ENCODE assay signal across 8 mouse cellular contexts in the genomic region with DNA sequence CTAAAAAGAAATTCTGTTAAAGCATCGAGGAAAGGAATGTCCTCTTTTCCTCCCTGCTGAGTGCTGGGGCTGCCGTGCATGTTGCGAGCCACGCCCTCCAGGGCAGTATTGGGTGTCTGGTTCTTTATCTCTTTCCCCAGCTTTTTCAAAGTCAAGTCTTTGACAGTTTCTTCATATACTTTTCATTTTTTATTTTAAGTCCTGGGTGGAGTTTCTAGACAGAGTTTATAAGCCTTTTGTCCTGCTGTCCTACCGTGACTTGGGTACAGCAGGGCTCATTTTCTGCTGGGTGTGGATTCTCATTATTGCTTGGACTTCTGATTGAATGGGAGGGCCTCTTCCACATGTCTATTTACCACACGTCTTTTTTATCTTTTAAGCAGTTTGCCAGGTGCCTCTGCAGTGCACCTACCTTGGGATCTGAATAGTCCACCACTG. TPM values are rescaled to one million over a fixed set of nuclear protein-coding genes. Genes with fewer than 3 reads are reported as not detected.
DNase-seq lines count a peak whose midpoint lies in the region; ATAC-seq and TF ChIP-seq lines count a peak whose summit lies in the region.

No protein-coding gene starts in this region.

- peak overlapping the region; percentile 77 for H3K4me2 ChIP-seq in limb, embryonic 14.5 days (replicated peaks; ENCODE audit: low read depth, low read length, severe bottlenecking)

- 44% methylated on average over 6 of the region's 6 CpGs for WGBS in limb, embryonic 14.5 days
- WGBS in spleen, adult 2 months = 53% methylated on average over 6 of the region's 6 CpGs

- H3K4me1 ChIP-seq in testis, adult 2 months (ENCODE audit: control insufficient read depth, insufficient read depth, low read length) = peaks cover 2% of the 10 kb centered on the region; the same call in 1 of the 2 replicates
- peaks cover 17% of the 10 kb centered on the region for H3K4me1 ChIP-seq in limb, embryonic 14.5 days (ENCODE audit: control insufficient read depth, insufficient read depth, low read length)
- H3K4me1 ChIP-seq in spleen, adult 2 months (ENCODE audit: control insufficient read depth, insufficient read depth, insufficient read length) = peaks cover 8% of the 10 kb centered on the region

- H3K4me3 ChIP-seq in testis, adult 2 months (ENCODE audit: control insufficient read depth, low read depth, low read length) = no peak overlapping the region
- peak overlapping the region; percentile 74; the same call in 1 of the 2 replicates for H3K4me3 ChIP-seq in limb, embryonic 14.5 days (replicated peaks; ENCODE audit: low read length)
- no peak overlapping the region for H3K4me3 ChIP-seq in spleen, adult 2 months (ENCODE audit: extremely low read depth, insufficient read depth, insufficient read length)

- peaks cover 3% of the 10 kb centered on the region for H3K36me3 ChIP-seq in testis, adult 2 months (ENCODE audit: control insufficient read depth, insufficient read depth, low read length)
- peaks cover 46% of the 10 kb centered on the region for H3K36me3 ChIP-seq in limb, embryonic 14.5 days (ENCODE audit: control insufficient read depth, insufficient read depth, low read length)
- peaks cover 18% of the 10 kb centered on the region for H3K36me3 ChIP-seq in spleen, adult 2 months (ENCODE audit: control insufficient read depth, insufficient read depth, low read length)

- peak; percentile 68 for DNase-seq in cerebellum, adult 9-10 months
- DNase-seq in cerebellum, postnatal 4 days (ENCODE audit: low spot score in 2 of 2) = no peak
- no peak for DNase-seq in testis, postnatal 14 days (ENCODE audit: low spot score)
- DNase-seq in limb, embryonic 14.5 days (ENCODE audit: low spot score) = no peak
- no peak for DNase-seq in spleen, adult 2 months (ENCODE audit: low read depth in 1 of 2, low spot score in 2 of 2)
- no peak for DNase-seq in testis, postnatal 10 days (ENCODE audit: low spot score)
- DNase-seq in urinary bladder, adult 2 months (ENCODE audit: low spot score) = no peak

- H3K27me3 ChIP-seq in testis, adult 2 months (ENCODE audit: control insufficient read depth, insufficient read depth, low read length) = no peaks in the 10 kb centered on the region
- no peaks in the 10 kb centered on the region for H3K27me3 ChIP-seq in limb, embryonic 14.5 days (ENCODE audit: control insufficient read depth, insufficient read depth, low read length)
- H3K27me3 ChIP-seq in spleen, adult 2 months (ENCODE audit: control insufficient read depth, insufficient read depth, low read length) = no peaks in the 10 kb centered on the region

- no peak for TF ChIP-seq CTCF in testis, adult 2 months (IDR thresholded peaks at IDR 0.05; ENCODE audit: control insufficient read depth, insufficient read depth, insufficient replicate concordance, low read depth, low read length)
- TF ChIP-seq CTCF in spleen, adult 2 months (IDR thresholded peaks at IDR 0.05; ENCODE audit: extremely low read depth, insufficient read depth, insufficient read length, insufficient replicate concordance) = no peak

- TF ChIP-seq POLR2A in testis, adult 2 months (IDR thresholded peaks at IDR 0.05; ENCODE audit: control insufficient read depth, low read depth, low read length) = no peak; the same call in 1 of the 2 replicates
- TF ChIP-seq POLR2A in limb, embryonic 14.5 days (IDR thresholded peaks at IDR 0.05; ENCODE audit: borderline replicate concordance, extremely low read depth, insufficient read depth, insufficient read length) = 0 out of 2 replicates have a peak, but pooled peaks have one; percentile 1
- no peak for TF ChIP-seq POLR2A in spleen, adult 2 months (IDR thresholded peaks at IDR 0.05; ENCODE audit: low read depth, low read length)

- no peak for ATAC-seq in limb, embryonic 14.5 days (ENCODE audit: low FRiP score, low read depth)

- peak overlapping the region; percentile 52 for H3K9ac ChIP-seq in limb, embryonic 14.5 days (ENCODE audit: low read depth, low read length, severe bottlenecking)

- no peaks in the 10 kb centered on the region for H3K9me3 ChIP-seq in limb, embryonic 14.5 days (ENCODE audit: control insufficient read depth, low read length)

- 0 out of 2 replicates have a peak overlapping the region, but pooled peaks have one; percentile 32 for H3K27ac ChIP-seq in testis, adult 2 months (ENCODE audit: control insufficient read depth, insufficient read depth, low read depth, low read length)
- H3K27ac ChIP-seq in limb, embryonic 14.5 days (replicated peaks; ENCODE audit: low read depth, low read length) = peak overlapping the region; percentile 70; the same call in 1 of the 2 replicates
- H3K27ac ChIP-seq in spleen, adult 2 months (ENCODE audit: insufficient read depth, low read length) = peak overlapping the region; percentile 75; the same call in 1 of the 2 replicates

RNA-seq across cellular contexts. Expression of a gene that starts 3.6 kb away (rescaled TPM):
- 100 and 104 TPM in 2 replicates for polyA plus RNA-seq in testis, adult 2 months (2012; rRNA removed)
- polyA plus RNA-seq in limb, embryonic 14.5 days (2012; rRNA removed) = 39.9 and 41.6 TPM in 2 replicates
- polyA plus RNA-seq in limb, embryonic 14.5 days (2014; fragmentation: Nextera tagmentation; extraction: Ambion mirVana) = 30.8 and 34.2 TPM in 2 replicates
- polyA plus RNA-seq in spleen, adult 2 months (2012; rRNA removed) = 26.1 and 27.1 TPM in 2 replicates
- 25.8 and 26.0 TPM in 2 replicates for polyA plus RNA-seq in urinary bladder, adult 2 months (2012; rRNA removed)

RNA-seq across cellular contexts. Expression of a gene that starts 3.7 kb away (rescaled TPM):
- 81.8 and 83.3 TPM in 2 replicates for polyA plus RNA-seq in testis, adult 2 months (2012; rRNA removed)
- polyA plus RNA-seq in limb, embryonic 14.5 days (2012; rRNA removed) = 62.7 and 62.9 TPM in 2 replicates
- polyA plus RNA-seq in limb, embryonic 14.5 days (2014; fragmentation: Nextera tagmentation; extraction: Ambion mirVana) = 68.0 and 70.3 TPM in 2 replicates
- polyA plus RNA-seq in spleen, adult 2 months (2012; rRNA removed) = 39.5 and 45.1 TPM in 2 replicates
- 77.9 and 90.8 TPM in 2 replicates for polyA plus RNA-seq in urinary bladder, adult 2 months (2012; rRNA removed)

RNA-seq across cellular contexts. Expression of a gene that starts 10.0 kb away (rescaled TPM):
- 158 and 171 TPM in 2 replicates for polyA plus RNA-seq in testis, adult 2 months (2012; rRNA removed)
- 157 and 189 TPM in 2 replicates for polyA plus RNA-seq in limb, embryonic 14.5 days (2012; rRNA removed)
- polyA plus RNA-seq in limb, embryonic 14.5 days (2014; fragmentation: Nextera tagmentation; extraction: Ambion mirVana) = 68.7 and 88.1 TPM in 2 replicates
- polyA plus RNA-seq in spleen, adult 2 months (2012; rRNA removed) = 24.3 and 34.8 TPM in 2 replicates
- 45.9 and 58.8 TPM in 2 replicates for polyA plus RNA-seq in urinary bladder, adult 2 months (2012; rRNA removed)

RNA-seq across cellular contexts. Expression of a gene that starts 22.7 kb away (rescaled TPM):
- polyA plus RNA-seq in testis, adult 2 months (2012; rRNA removed) = 144 and 172 TPM in 2 replicates
- polyA plus RNA-seq in limb, embryonic 14.5 days (2012; rRNA removed) = 53.9 and 68.4 TPM in 2 replicates
- 20.6 and 20.7 TPM in 2 replicates for polyA plus RNA-seq in limb, embryonic 14.5 days (2014; fragmentation: Nextera tagmentation; extraction: Ambion mirVana)
- 35.4 and 39.9 TPM in 2 replicates for polyA plus RNA-seq in spleen, adult 2 months (2012; rRNA removed)
- polyA plus RNA-seq in urinary bladder, adult 2 months (2012; rRNA removed) = 29.6 and 35.9 TPM in 2 replicates

RNA-seq across cellular contexts. Expression of a gene that starts 40.3 kb away (rescaled TPM):
- 81.3 and 89.0 TPM in 2 replicates for polyA plus RNA-seq in testis, adult 2 months (2012; rRNA removed)
- polyA plus RNA-seq in limb, embryonic 14.5 days (2012; rRNA removed) = 78.6 and 90.5 TPM in 2 replicates
- polyA plus RNA-seq in limb, embryonic 14.5 days (2014; fragmentation: Nextera tagmentation; extraction: Ambion mirVana) = 40.0 and 43.4 TPM in 2 replicates
- polyA plus RNA-seq in spleen, adult 2 months (2012; rRNA removed) = 79.1 and 85.7 TPM in 2 replicates
- 53.4 and 57.7 TPM in 2 replicates for polyA plus RNA-seq in urinary bladder, adult 2 months (2012; rRNA removed)
